Mouse (Mus musculus): ENCODE measurements around the gene Lep.

DNA sequence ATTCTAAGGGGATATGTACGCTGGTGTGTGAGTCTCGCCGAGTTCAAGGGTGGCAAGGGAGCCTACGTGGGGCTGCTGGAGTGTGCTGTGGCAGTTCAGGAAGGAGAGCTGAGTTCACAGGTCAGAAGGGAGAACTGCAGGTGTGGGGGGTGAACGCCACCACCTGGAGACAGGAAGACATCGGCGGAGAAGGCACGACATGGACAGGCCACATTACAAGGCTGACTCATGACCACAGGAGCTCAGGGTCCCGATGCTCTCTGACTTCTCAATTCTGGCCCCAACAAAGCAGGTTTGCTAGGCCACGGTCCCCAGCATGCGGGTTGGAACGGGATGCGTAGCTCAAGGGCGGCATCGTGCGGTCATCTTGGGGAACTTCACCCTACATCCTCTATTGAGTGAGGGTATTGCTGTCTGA is 36.0 kb upstream of the Lep start:
- TF ChIP-seq POLR2A (IDR thresholded peaks at IDR 0.05; ENCODE audit: control insufficient read depth, extremely low read depth, insufficient read depth, low read length, poor library complexity) (no peak), CTCF (IDR thresholded peaks at IDR 0.05; ENCODE audit: borderline replicate concordance, control insufficient read depth, extremely low read depth, insufficient read depth, low read length, poor library complexity) (peak; percentile 87; the same call in 1 of the 2 replicates)
